Mouse (Mus musculus) embryonic fibroblast, embryonic 13.5 days (primary cell): ENCODE measurements at regions not wholly inside any gene's neighbourhood (a gene's known extent, or its start where the extent isn't known, plus 50 kb on each side); places are given as distances from the start of the nearest gene placed in this dataset.

Experiments used
- H3K27ac ChIP-seq: 2 replicates; pipeline ENCODE4 v1.5.1; 2012; ENCODE audit warnings: low read length, control low read depth, inconsistent platforms; ENCODE audit not compliant: insufficient read depth
- H3K4me1 ChIP-seq: 2 replicates; pipeline ENCODE4 v1.6.1; 2011; ENCODE audit warnings: low read length; ENCODE audit not compliant: control insufficient read depth, insufficient read depth
- H3K4me3 ChIP-seq: 2 replicates; pipeline ENCODE4 v1.5.1; 2011; ENCODE audit warnings: mild to moderate bottlenecking, control low read depth, low read length; ENCODE audit not compliant: insufficient read depth
- CTCF ChIP-seq: IDR thresholded peaks from 2 replicates; pipeline ENCODE4 v1.5.1; 2011; ENCODE audit warnings: mild to moderate bottlenecking, control low read depth, low read length, moderate library complexity, borderline replicate concordance; ENCODE audit not compliant: insufficient read depth
- POLR2A ChIP-seq: IDR thresholded peaks from 2 replicates; pipeline ENCODE4 v1.6.1; 2011; ENCODE audit warnings: low read depth, mild to moderate bottlenecking, control low read depth, low read length, moderate library complexity

GRCm38 (mm10) chr2:94240411-94240810 lies 82.6 kb upstream of the Hsd17b12 start:
- Histone ChIP-seq H3K4me3 (no peak overlapping the region), H3K27ac (no peak overlapping the region), H3K4me1 (no peaks in the 10 kb centered on the region)
- TF ChIP-seq POLR2A (no peak), CTCF (no peak)

GRCm38 (mm10) chr2:94239573-94239972 lies 81.8 kb upstream of the Hsd17b12 start:
- no peaks in the 10 kb centered on the region for H3K4me1 ChIP-seq
- H3K27ac ChIP-seq, result no peak overlapping the region
- no peak for TF ChIP-seq POLR2A
- TF ChIP-seq CTCF, result no peak
- no peak overlapping the region for H3K4me3 ChIP-seq

- Histone ChIP-seq H3K4me3 (no peak overlapping the region), H3K4me1 (no peaks in the 10 kb centered on the region), H3K27ac (no peak overlapping the region)
- no peak for TF ChIP-seq POLR2A
- no peak for TF ChIP-seq CTCF
Observed at GRCm38 (mm10) chr2:94236479-94236878, 78.7 kb upstream of the Hsd17b12 start.

- no peak overlapping the region for H3K4me3 ChIP-seq
- H3K27ac ChIP-seq, result no peak overlapping the region
- TF ChIP-seq CTCF (no peak), POLR2A (no peak)
- no peaks in the 10 kb centered on the region for H3K4me1 ChIP-seq
Observed at GRCm38 (mm10) chr2:94233597-94233996, 75.8 kb upstream of the Hsd17b12 start.

- Histone ChIP-seq H3K4me3 (no peak overlapping the region), H3K4me1 (no peaks in the 10 kb centered on the region), H3K27ac (no peak overlapping the region)
- TF ChIP-seq CTCF (no peak), POLR2A (no peak)
Observed at GRCm38 (mm10) chr2:94219421-94219820, 61.7 kb upstream of the Hsd17b12 start.

- TF ChIP-seq POLR2A (no peak), CTCF (no peak)
Observed at GRCm38 (mm10) chr2:94217481-94217880, 59.7 kb upstream of the Hsd17b12 start.

GRCm38 (mm10) chr2:94215455-94215854 lies 57.7 kb upstream of the Hsd17b12 start:
- H3K27ac ChIP-seq, result no peak overlapping the region
- H3K4me3 ChIP-seq, result no peak overlapping the region
- TF ChIP-seq CTCF (no peak), POLR2A (no peak)
- H3K4me1 ChIP-seq, result no peaks in the 10 kb centered on the region

More at GRCm38 (mm10) chr2:94217481-94217880, 59.7 kb upstream of the Hsd17b12 start:
- Histone ChIP-seq H3K4me1 (no peaks in the 10 kb centered on the region), H3K27ac (no peak overlapping the region), H3K4me3 (no peak overlapping the region)
